Mouse (Mus musculus): Measurements from ENCODE around the gene Maff. TPM values are rescaled to one million over a fixed set of nuclear protein-coding genes. Genes with fewer than 3 reads are reported as not detected.

Maff gene
- total and polyA plus RNA-seq, 3 experiments: 9.2 to 15.4 (median 10.5) TPM

DNA sequence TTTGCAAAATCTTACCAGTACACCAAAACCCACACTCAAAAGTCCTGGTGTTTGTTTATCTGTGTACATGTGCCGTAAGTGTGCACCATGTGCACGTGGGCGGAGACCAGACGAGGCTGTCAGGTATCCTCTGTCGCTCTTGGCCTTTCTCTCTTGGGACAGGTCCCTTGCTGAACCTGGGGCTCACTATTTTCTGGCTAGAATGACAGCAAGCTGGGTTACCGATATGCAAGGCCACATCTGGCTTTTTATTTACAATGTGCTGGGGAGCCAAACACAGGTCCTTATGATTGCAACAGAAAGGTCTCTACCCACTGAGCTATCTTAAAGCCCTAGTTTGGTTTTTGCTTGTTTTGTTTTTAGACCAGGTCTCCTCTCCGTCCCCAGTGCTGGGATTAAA, 41.2 kb downstream of the Maff start:
- no peak overlapping the region for H3K27ac ChIP-seq (ENCODE audit: insufficient read depth, low read depth)
- no peak overlapping the region for H3K4me3 ChIP-seq (replicated peaks in 1 of 3; ENCODE audit: low read depth in 2 of 3, low read length in 2 of 3, poor library complexity in 1 of 3)
- no peak for TF ChIP-seq USF2 (conservative IDR thresholded peaks at IDR 0.05; ENCODE audit: low read depth, low read length)
- no peak for TF ChIP-seq HCFC1 (IDR thresholded peaks at IDR 0.05; ENCODE audit: low read depth, low read length)
- TF ChIP-seq ZKSCAN1 (IDR thresholded peaks at IDR 0.05; ENCODE audit: borderline replicate concordance, low read depth, low read length): no peak
- TF ChIP-seq E2F4 (IDR thresholded peaks at IDR 0.05; ENCODE audit: insufficient replicate concordance, low read depth, low read length): no peak
- TF ChIP-seq TBP (conservative IDR thresholded peaks at IDR 0.05; ENCODE audit: low read depth, low read length): no peak
- TF ChIP-seq CTCF (conservative IDR thresholded peaks at IDR 0.05 in 1 of 2, IDR thresholded peaks at IDR 0.05 in 1 of 2; ENCODE audit: low read depth in 2 of 2, low read length in 2 of 2): no peak
- no peak for TF ChIP-seq BHLHE40 (IDR thresholded peaks at IDR 0.05; ENCODE audit: low read depth, low read length)
- no peak overlapping the region for H3K9ac ChIP-seq (ENCODE audit: insufficient read depth, low read depth)
- H3K4me1 ChIP-seq (ENCODE audit: control insufficient read depth in 1 of 2, insufficient read depth in 2 of 2): peaks cover 9 to 26% of the 10 kb centered on the region in 2 experiments
- no peak overlapping the region for H3K4me2 ChIP-seq (ENCODE audit: insufficient read depth, low read depth, poor library complexity, severe bottlenecking)
- no peaks in the 10 kb centered on the region for H3K27me3 ChIP-seq (replicated peaks)
- no peak for DNase-seq (ENCODE audit: extremely low read depth)
- in situ Hi-C loops (cut with MboI; ENCODE audit: low pct_ligation_motif_present, low pct_unique_long_range_greater_than_20kb, low sequenced_read_pairs): no loop called here
- H3K9me3 ChIP-seq (replicated peaks; ENCODE audit: low read length): peaks cover 2% of the 10 kb centered on the region
- dilution Hi-C loops (cut with MboI; ENCODE audit: extremely low pct_ligation_motif_present, extremely low pct_unique_long_range_greater_than_20kb, low sequenced_read_pairs): no loop called here
- H3K36me3 ChIP-seq (replicated peaks in 1 of 2; ENCODE audit: control insufficient read depth in 1 of 2, insufficient read depth in 1 of 2, low read length in 1 of 2): peaks cover 6 to 89% of the 10 kb centered on the region in 2 experiments
- peaks cover 17% of the 10 kb centered on the region for H3K79me2 ChIP-seq (replicated peaks; ENCODE audit: control insufficient read depth, extremely low read depth, insufficient read depth, poor library complexity, severe bottlenecking)

DNA sequence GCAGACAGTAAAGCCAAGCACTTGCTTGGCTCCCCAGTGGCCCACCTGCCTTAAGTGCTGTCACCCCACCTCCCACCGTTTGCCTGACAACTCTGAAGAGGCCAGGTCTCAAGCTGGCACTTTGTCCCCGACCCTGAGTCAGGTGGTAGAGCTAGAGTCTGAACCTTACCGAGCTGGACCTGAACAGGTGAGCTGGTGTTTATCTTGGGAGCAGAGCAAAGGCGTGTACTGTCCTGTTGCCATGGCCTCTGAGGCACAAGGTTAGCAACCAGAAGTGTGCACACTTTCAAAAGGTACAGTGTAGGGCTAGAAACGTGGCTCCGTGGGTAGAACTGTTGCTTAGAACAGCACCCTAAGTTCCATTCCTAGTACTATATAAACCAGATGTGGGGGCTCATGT, 41.8 kb downstream of the Maff start:
- Histone ChIP-seq H3K4me1 (ENCODE audit: control insufficient read depth in 1 of 2, insufficient read depth in 2 of 2) (peaks cover 9 to 26% of the 10 kb centered on the region in 2 experiments), H3K27me3 (replicated peaks) (no peaks in the 10 kb centered on the region)

DNA sequence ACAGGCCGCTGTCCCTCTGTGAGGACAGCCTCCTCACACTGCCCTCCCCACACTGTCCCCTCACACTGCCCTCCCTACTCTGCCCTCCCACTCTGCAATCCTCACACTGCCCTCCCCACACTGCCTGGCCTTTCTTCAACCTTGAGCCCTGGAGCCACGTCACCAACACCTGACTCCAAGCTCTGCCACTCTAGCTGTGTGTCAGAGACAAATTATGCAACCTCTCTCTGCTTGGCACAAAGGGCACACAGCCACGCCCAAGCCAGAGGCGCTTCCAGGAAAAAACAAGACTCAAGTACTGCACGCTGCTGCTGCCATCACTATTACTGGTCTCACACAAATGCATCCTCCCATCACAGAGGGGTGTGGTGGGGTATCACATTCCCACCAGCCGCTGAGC, 44.0 kb downstream of the Maff start:
- Histone ChIP-seq H3K4me2 (ENCODE audit: insufficient read depth, low read depth, poor library complexity, severe bottlenecking) (no peak overlapping the region), H3K27ac (ENCODE audit: insufficient read depth, low read depth) (no peak overlapping the region), H3K4me1 (ENCODE audit: control insufficient read depth in 1 of 2, insufficient read depth in 2 of 2) (peaks cover 13 to 43% of the 10 kb centered on the region in 2 experiments), H3K36me3 (replicated peaks in 1 of 2; ENCODE audit: control insufficient read depth in 1 of 2, insufficient read depth in 1 of 2, low read length in 1 of 2) (peaks cover 6 to 94% of the 10 kb centered on the region in 2 experiments), H3K9me3 (replicated peaks; ENCODE audit: low read length) (no peaks in the 10 kb centered on the region), H3K79me2 (replicated peaks; ENCODE audit: control insufficient read depth, extremely low read depth, insufficient read depth, poor library complexity, severe bottlenecking) (peaks cover 13% of the 10 kb centered on the region), H3K9ac (ENCODE audit: insufficient read depth, low read depth) (no peak overlapping the region), H3K4me3 (replicated peaks in 1 of 3; ENCODE audit: low read depth in 2 of 3, low read length in 2 of 3, poor library complexity in 1 of 3) (no peak overlapping the region), H3K27me3 (replicated peaks) (no peaks in the 10 kb centered on the region)
- dilution Hi-C loops (cut with MboI; ENCODE audit: extremely low pct_ligation_motif_present, extremely low pct_unique_long_range_greater_than_20kb, low sequenced_read_pairs): no loop called here
- DNase-seq (ENCODE audit: extremely low read depth): no peak
- TF ChIP-seq MXI1 (IDR thresholded peaks at IDR 0.05; ENCODE audit: low read depth, low read length) (no peak), NELFE (IDR thresholded peaks at IDR 0.05; ENCODE audit: low read depth, low read length) (no peak), RAD21 (IDR thresholded peaks at IDR 0.05; ENCODE audit: low read depth, low read length) (no peak), USF1 (IDR thresholded peaks at IDR 0.05; ENCODE audit: low read depth, low read length) (no peak), JUND (conservative IDR thresholded peaks at IDR 0.05; ENCODE audit: low read depth, low read length) (no peak), KAT2A (IDR thresholded peaks at IDR 0.05; ENCODE audit: insufficient replicate concordance, low read length) (no peak), MAFK (IDR thresholded peaks at IDR 0.05; ENCODE audit: insufficient replicate concordance, low read length) (no peak), ELF1 (IDR thresholded peaks at IDR 0.05; ENCODE audit: low read depth, low read length) (no peak), GABPA (IDR thresholded peaks at IDR 0.05; ENCODE audit: insufficient replicate concordance, low read depth, low read length) (no peak), SIN3A (IDR thresholded peaks at IDR 0.05; ENCODE audit: low read length) (no peak)
- in situ Hi-C loops (cut with MboI; ENCODE audit: low pct_ligation_motif_present, low pct_unique_long_range_greater_than_20kb, low sequenced_read_pairs): no loop called here

More for the DNA sequence above, 41.8 kb downstream of the Maff start:
- Histone ChIP-seq H3K4me3 (replicated peaks in 1 of 3; ENCODE audit: low read depth in 2 of 3, low read length in 2 of 3, poor library complexity in 1 of 3) (no peak overlapping the region), H3K9ac (ENCODE audit: insufficient read depth, low read depth) (no peak overlapping the region), H3K9me3 (replicated peaks; ENCODE audit: low read length) (peaks cover 2% of the 10 kb centered on the region), H3K27ac (ENCODE audit: insufficient read depth, low read depth) (no peak overlapping the region), H3K36me3 (replicated peaks in 1 of 2; ENCODE audit: control insufficient read depth in 1 of 2, insufficient read depth in 1 of 2, low read length in 1 of 2) (peaks cover 6 to 92% of the 10 kb centered on the region in 2 experiments), H3K4me2 (ENCODE audit: insufficient read depth, low read depth, poor library complexity, severe bottlenecking) (no peak overlapping the region), H3K79me2 (replicated peaks; ENCODE audit: control insufficient read depth, extremely low read depth, insufficient read depth, poor library complexity, severe bottlenecking) (peaks cover 17% of the 10 kb centered on the region)
- in situ Hi-C loops (cut with MboI; ENCODE audit: low pct_ligation_motif_present, low pct_unique_long_range_greater_than_20kb, low sequenced_read_pairs): no loop called here
- dilution Hi-C loops (cut with MboI; ENCODE audit: extremely low pct_ligation_motif_present, extremely low pct_unique_long_range_greater_than_20kb, low sequenced_read_pairs): no loop called here
- TF ChIP-seq GABPA (IDR thresholded peaks at IDR 0.05; ENCODE audit: insufficient replicate concordance, low read depth, low read length) (no peak), NELFE (IDR thresholded peaks at IDR 0.05; ENCODE audit: low read depth, low read length) (no peak), TCF12 (IDR thresholded peaks at IDR 0.05; ENCODE audit: low read depth, low read length) (no peak), MYC (IDR thresholded peaks at IDR 0.05; ENCODE audit: low read depth, low read length) (no peak), CHD1 (IDR thresholded peaks at IDR 0.05; ENCODE audit: low read depth, low read length) (no peak), MEF2A (IDR thresholded peaks at IDR 0.05; ENCODE audit: borderline replicate concordance, low read depth, low read length) (no peak)
- DNase-seq (ENCODE audit: extremely low read depth): no peak
